In the genomic region with DNA sequence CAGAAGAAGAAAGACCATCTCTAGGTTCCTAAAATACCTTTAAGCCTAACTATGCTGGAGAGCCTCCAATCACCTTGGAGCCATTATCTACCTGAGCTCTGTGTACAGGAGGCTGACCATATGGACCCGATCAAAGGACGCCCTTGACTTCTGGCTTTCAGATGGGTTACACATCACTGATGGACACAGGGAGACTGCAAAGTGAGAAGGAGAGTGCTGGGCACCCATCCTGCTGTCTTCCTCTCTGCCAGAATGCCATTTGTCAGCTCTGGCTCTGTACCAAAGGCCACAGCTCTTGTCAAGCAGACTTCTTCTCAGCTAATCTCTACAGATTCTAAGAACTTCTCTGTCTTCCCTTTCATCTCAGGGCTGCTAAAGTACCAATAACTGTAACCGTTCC, we compare ENCODE assay signal across 15 mouse cellular contexts. TPM values are rescaled to one million over a fixed set of nuclear protein-coding genes. Genes with fewer than 3 reads are reported as not detected.
A peak's percentile ranks its signal among the peaks of the same experiment; 100 is the strongest.
DNase-seq lines count a peak whose midpoint lies in the region; ATAC-seq and TF ChIP-seq lines count a peak whose summit lies in the region.
"Had no signal": no experiment of that assay in that cellular context is flagged by ENCODE, and none has a peak within 500 bp of the region (broad histone marks: within the 10 kb centered on the region; RNA-seq: fewer than 3 reads in every experiment).

No protein-coding gene starts in this region.

- no peak overlapping the region for H3K27ac ChIP-seq in hindbrain, postnatal 0 days
- no peak overlapping the region for H3K27ac ChIP-seq in hindbrain, embryonic 11.5 days (ENCODE audit: low read depth, low read length)
- H3K27ac ChIP-seq in gastrocnemius, adult 2 months: peak overlapping the region; percentile 80; the same call in 1 of the 2 replicates
- no peak overlapping the region for H3K27ac ChIP-seq in intestine, postnatal 0 days (ENCODE audit: low read depth, low read length)
- H3K27ac ChIP-seq: embryonic facial prominence, embryonic 13.5 days; hindbrain, embryonic 15.5 days; liver, embryonic 13.5 days had no signal

- H3K9ac ChIP-seq in hindbrain, postnatal 0 days (replicated peaks; ENCODE audit: low read length): no peak overlapping the region
- H3K9ac ChIP-seq in hindbrain, embryonic 11.5 days (ENCODE audit: low read depth, low read length): no peak overlapping the region
- H3K9ac ChIP-seq in intestine, postnatal 0 days (ENCODE audit: low read depth, low read length): no peak overlapping the region
- H3K9ac ChIP-seq: embryonic facial prominence, embryonic 13.5 days; hindbrain, embryonic 15.5 days; liver, embryonic 13.5 days had no signal

- H3K36me3 ChIP-seq in hindbrain, postnatal 0 days (ENCODE audit: insufficient read depth, low read length): no peaks in the 10 kb centered on the region
- H3K36me3 ChIP-seq in hindbrain, embryonic 11.5 days (ENCODE audit: control insufficient read depth, insufficient read depth, low read length): no peaks in the 10 kb centered on the region
- H3K36me3 ChIP-seq in intestine, postnatal 0 days (ENCODE audit: control insufficient read depth, insufficient read depth): no peaks in the 10 kb centered on the region; the same call in 1 of the 2 replicates

- no peak for TF ChIP-seq CTCF in hindbrain, postnatal 0 days (IDR thresholded peaks at IDR 0.05; ENCODE audit: low read depth)
- TF ChIP-seq CTCF in gastrocnemius, adult 2 months (IDR thresholded peaks at IDR 0.05): no peak
- no peak for TF ChIP-seq CTCF in intestine, postnatal 0 days (IDR thresholded peaks at IDR 0.05; ENCODE audit: low read depth)

- H3K4me1 ChIP-seq in hindbrain, postnatal 0 days (ENCODE audit: insufficient read depth, low read length): 0 out of 2 replicates have a peak, but pooled peaks cover 3% of the 10 kb centered on the region
- no peaks in the 10 kb centered on the region for H3K4me1 ChIP-seq in hindbrain, embryonic 11.5 days (replicated peaks; ENCODE audit: control insufficient read depth, insufficient read depth, low read length)
- H3K4me1 ChIP-seq in intestine, postnatal 0 days (replicated peaks; ENCODE audit: control insufficient read depth, insufficient read depth, low read length): peaks cover 18% of the 10 kb centered on the region

- 60% methylated on average over 3 of the region's 3 CpGs for WGBS in hindbrain, postnatal 0 days
- WGBS in hindbrain, embryonic 11.5 days: 97% methylated on average over 3 of the region's 3 CpGs
- 86% methylated on average over 3 of the region's 3 CpGs for WGBS in intestine, postnatal 0 days

- no peaks in the 10 kb centered on the region for H3K27me3 ChIP-seq in hindbrain, postnatal 0 days (ENCODE audit: insufficient read depth, low read length)
- H3K27me3 ChIP-seq in hindbrain, embryonic 11.5 days (ENCODE audit: control insufficient read depth, insufficient read depth, low read length): no peaks in the 10 kb centered on the region
- no peaks in the 10 kb centered on the region for H3K27me3 ChIP-seq in intestine, postnatal 0 days (replicated peaks; ENCODE audit: control insufficient read depth, insufficient read depth, low read length)
- H3K27me3 ChIP-seq: embryonic facial prominence, embryonic 13.5 days; hindbrain, embryonic 15.5 days; liver, embryonic 13.5 days had no signal

- H3K4me3 ChIP-seq in hindbrain, postnatal 0 days (ENCODE audit: low read length): no peak overlapping the region
- no peak overlapping the region for H3K4me3 ChIP-seq in hindbrain, embryonic 11.5 days (ENCODE audit: low read depth, low read length)
- no peak overlapping the region for H3K4me3 ChIP-seq in gastrocnemius, adult 2 months
- H3K4me3 ChIP-seq in intestine, postnatal 0 days (ENCODE audit: low read depth, low read length): no peak overlapping the region
- H3K4me3 ChIP-seq: embryonic facial prominence, embryonic 13.5 days; hindbrain, embryonic 15.5 days; liver, embryonic 13.5 days; myocyte had no signal

- no peaks in the 10 kb centered on the region for H3K9me3 ChIP-seq in hindbrain, postnatal 0 days (ENCODE audit: low read length)
- H3K9me3 ChIP-seq in hindbrain, embryonic 11.5 days (ENCODE audit: control insufficient read depth, low read length): no peaks in the 10 kb centered on the region
- no peaks in the 10 kb centered on the region for H3K9me3 ChIP-seq in intestine, postnatal 0 days (ENCODE audit: control insufficient read depth)
- H3K9me3 ChIP-seq: embryonic facial prominence, embryonic 13.5 days; hindbrain, embryonic 15.5 days; liver, embryonic 13.5 days had no signal

- intact Hi-C loops in gastrocnemius, adult 2 months (cut with DNase I): no loop called here

- peak; percentile 27 for DNase-seq in hindbrain, postnatal 0 days (ENCODE audit: low spot score)
- no peak for DNase-seq in hindbrain, embryonic 11.5 days (ENCODE audit: low spot score)
- DNase-seq in adrenal gland, postnatal 25 days: peak; percentile 31
- DNase-seq in cerebellum, adult 18-20 months: peak; percentile 88 to 92
- peak; percentile 71 for DNase-seq in gastrocnemius, adult 2 months
- DNase-seq in yolk sac, embryonic 10.5 days (ENCODE audit: low spot score): no peak
- no peak for DNase-seq in frontal cortex, postnatal 14 days (ENCODE audit: low spot score in 2 of 2)
- DNase-seq: B cell, adult 2 months; kidney, adult 18-20 months; liver, embryonic 13.5 days had no signal

- no peak for ATAC-seq in hindbrain, postnatal 0 days
- no peak for ATAC-seq in hindbrain, embryonic 11.5 days (ENCODE audit: low FRiP score)
- ATAC-seq in intestine, postnatal 0 days: no peak

- H3K4me2 ChIP-seq in hindbrain, postnatal 0 days (ENCODE audit: low read depth, low read length): no peak overlapping the region
- no peak overlapping the region for H3K4me2 ChIP-seq in hindbrain, embryonic 11.5 days (replicated peaks; ENCODE audit: low read depth, low read length)
- no peak overlapping the region for H3K4me2 ChIP-seq in intestine, postnatal 0 days (replicated peaks; ENCODE audit: low read depth)
- H3K4me2 ChIP-seq: embryonic facial prominence, embryonic 13.5 days; hindbrain, embryonic 15.5 days; liver, embryonic 13.5 days; midbrain, embryonic 11.5 days had no signal

RNA-seq across cellular contexts. Expression of a gene that starts 12.6 kb away (rescaled TPM):
- 36.5 and 46.2 TPM in 2 replicates for total RNA-seq in hindbrain, postnatal 0 days (2014; rRNA removed)
- 62.0 and 63.3 TPM in 2 replicates for polyA plus RNA-seq in hindbrain, postnatal 0 days (2015; fragmentation: Nextera tagmentation; extraction: Ambion mirVana)
- polyA plus RNA-seq in hindbrain, embryonic 11.5 days (2014; fragmentation: Nextera tagmentation; extraction: Ambion mirVana): 52.4 and 56.1 TPM in 2 replicates
- 48.8 and 59.3 TPM in 2 replicates for total RNA-seq in adrenal gland, postnatal 25 days (2021)
- 10 to 100 TPM; 58.2 to 65.3 TPM for total RNA-seq in gastrocnemius, adult 2 months (2021)
- polyA plus RNA-seq in intestine, postnatal 0 days (2015; fragmentation: Nextera tagmentation; extraction: Ambion mirVana): 59.4 and 62.3 TPM in 2 replicates

Comparison
In these comparisons a context has a peak if more than half of its experiments do, and no peak if none do; other contexts are left out.
1. DNase-seq: peak in hindbrain, postnatal 0 days (single experiment), adrenal gland, postnatal 25 days (single experiment), cerebellum, adult 18-20 months (2 of 2) and gastrocnemius, adult 2 months (single experiment); none in hindbrain, embryonic 11.5 days (single experiment), yolk sac, embryonic 10.5 days (single experiment) and frontal cortex, postnatal 14 days (0 of 2).